Mouse (Mus musculus) forebrain, postnatal 0 days (tissue): ENCODE results near the gene Slc25a48. TPM values are rescaled to one million over a fixed set of nuclear protein-coding genes. Genes with fewer than 3 reads are reported as not detected.

Experiments used
- ATAC-seq: fragments of 200-750 bp; cut with Nextera tagmentation; 2 replicates; pipeline ENCODE4 v1.8.0; 2017; ENCODE audit warnings: mild to moderate bottlenecking, moderate library complexity
- DNase-seq: peaks from one replicate; pipeline ENCODE4 v3.0.0-alpha.2; 2015
- H3K27ac ChIP-seq: fragments of 300-500 bp; sonication (generic); 2 replicates; pipeline ENCODE4 v1.5.1; 2014; ENCODE audit warnings: low read depth, mild to moderate bottlenecking, antibody characterized with exemption, low read length, moderate library complexity, mixed read lengths
- H3K27me3 ChIP-seq: fragments of 300-500 bp; sonication (generic); 2 replicates; pipeline ENCODE4 v1.6.1; 2014; ENCODE audit warnings: mild to moderate bottlenecking, low read length, mixed read lengths; ENCODE audit not compliant: insufficient read depth
- H3K36me3 ChIP-seq: fragments of 300-500 bp; sonication (generic); 2 replicates; pipeline ENCODE4 v1.6.1; 2014; ENCODE audit warnings: mild to moderate bottlenecking, moderate library complexity; ENCODE audit not compliant: insufficient read depth
- H3K4me1 ChIP-seq: fragments of 300-500 bp; sonication (generic); 2 replicates; pipeline ENCODE4 v1.6.1; 2014; ENCODE audit warnings: antibody characterized with exemption; ENCODE audit not compliant: insufficient read depth
- H3K4me2 ChIP-seq: fragments of 300-500 bp; sonication (generic); 2 replicates; pipeline ENCODE4 v1.6.1; 2014; ENCODE audit warnings: low read depth, mild to moderate bottlenecking, moderate library complexity
- H3K4me3 ChIP-seq: fragments of 300-500 bp; sonication (generic); 2 replicates; pipeline ENCODE4 v1.5.1; 2014; ENCODE audit warnings: low read depth, low read length, mixed read lengths
- H3K9ac ChIP-seq: fragments of 300-500 bp; sonication (generic); 2 replicates; pipeline ENCODE4 v1.6.1; 2014; ENCODE audit warnings: mild to moderate bottlenecking
- H3K9me3 ChIP-seq: fragments of 300-500 bp; sonication (generic); 2 replicates; pipeline ENCODE4 v1.6.1; 2016; ENCODE audit warnings: low read length
- CTCF ChIP-seq: sonication (generic); IDR thresholded peaks from 2 replicates; pipeline ENCODE4 v1.5.1; 2016; ENCODE audit warnings: antibody characterized with exemption, control low read depth, low read depth
- WGBS: fragments of 180-500 bp; shearing (Covaris S2); extraction: QIAGEN DNeasy Blood & Tissue Kit; methylation state at CpG from one replicate; pipeline ENCODE4 v1.1.7; 2014; 5-methylcytosine and 5-hydroxymethylcytosine counted together
- polyA plus RNA-seq: library from polyadenylated mRNA; unstranded; fragments of >200 nt; fragmentation: Nextera tagmentation; extraction: Ambion mirVana; gene quantifications from 2 replicates; pipeline ENCODE4 v1.2.1, GENCODE M21; 2015
- total RNA-seq: library from RNA; depleted of rRNA; stranded (reverse); fragments of >200 nt; gene quantifications from 2 replicates; pipeline ENCODE4 v1.2.3, GENCODE M21; 2014

Slc25a48 gene
- total and polyA plus RNA-seq, 2 experiments from 2014 or later = 0.06 TPM; not detected in 1

DNA sequence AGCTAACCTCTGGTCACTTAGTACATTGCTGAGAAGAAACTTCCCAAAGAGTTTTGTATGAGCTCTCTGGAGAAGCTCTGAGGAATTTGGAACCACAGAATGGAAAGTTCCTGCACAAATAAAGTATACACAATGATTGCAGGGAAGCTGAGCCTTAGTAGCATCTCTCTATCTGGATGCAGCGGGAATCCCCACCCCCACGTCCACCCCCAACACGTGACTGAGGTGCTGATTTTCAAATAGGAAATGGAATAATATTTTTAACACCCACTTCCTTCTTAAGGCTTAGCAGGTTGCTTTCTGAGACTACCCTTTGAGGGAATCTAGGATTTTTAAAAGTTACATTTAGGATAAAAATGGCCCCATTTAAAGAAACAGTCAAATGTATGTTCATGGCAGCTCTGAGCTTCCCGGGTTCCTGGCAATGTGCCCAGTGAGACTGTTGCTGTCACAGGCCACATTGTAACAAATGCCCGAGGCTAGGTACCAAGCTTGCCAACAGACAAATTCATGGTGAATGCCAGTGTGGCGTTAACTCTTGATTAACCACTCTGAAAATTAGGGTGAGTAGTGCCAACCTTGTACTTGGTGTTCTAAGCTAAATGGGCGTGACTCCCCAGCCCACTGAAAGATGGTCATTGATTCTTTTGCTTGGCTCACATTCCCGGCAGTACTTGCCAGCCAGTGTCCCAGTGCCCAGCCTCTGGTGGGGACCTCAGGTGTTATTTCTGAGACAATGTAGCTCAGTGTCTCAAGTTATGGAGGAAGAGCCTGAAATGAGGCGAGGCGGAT, 11.3 kb downstream of the Slc25a48 start:
- Histone ChIP-seq H3K4me2 (no peak overlapping the region), H3K36me3 (no peaks in the 10 kb centered on the region), H3K4me3 (no peak overlapping the region), H3K9me3 (no peaks in the 10 kb centered on the region), H3K4me1 (no peaks in the 10 kb centered on the region), H3K27me3 (no peaks in the 10 kb centered on the region), H3K9ac (no peak overlapping the region), H3K27ac (no peak overlapping the region)
- peak; percentile 83 for DNase-seq
- no peak for TF ChIP-seq CTCF
- WGBS = 37% methylated on average over 10 of the region's 10 CpGs
- peak; percentile 60 for ATAC-seq

DNA sequence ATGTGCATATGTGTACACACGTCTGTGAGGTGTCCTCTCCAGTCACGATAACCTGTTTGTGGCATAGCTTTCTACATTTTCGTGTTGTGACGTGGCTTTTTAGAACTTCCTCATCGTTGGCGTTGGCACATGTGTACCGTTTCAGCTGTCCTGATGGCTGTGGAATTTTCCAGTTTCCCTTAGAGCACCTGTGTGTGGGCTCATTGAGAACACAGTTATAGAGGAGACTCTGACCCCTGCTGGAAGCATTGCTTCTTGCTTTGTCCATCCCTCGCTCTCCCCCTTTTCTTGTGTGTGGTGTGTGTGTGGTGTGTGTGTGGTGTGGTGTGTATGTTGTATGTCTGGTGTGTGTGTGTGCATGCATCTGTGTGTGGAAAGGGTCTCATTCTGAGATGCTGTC, 11.9 kb downstream of the Slc25a48 start:
- H3K9me3 ChIP-seq = no peaks in the 10 kb centered on the region
- WGBS = 59% methylated on average over 8 of the region's 8 CpGs
- TF ChIP-seq CTCF = peak; percentile 46
- H3K27me3 ChIP-seq = no peaks in the 10 kb centered on the region
- H3K4me1 ChIP-seq = no peaks in the 10 kb centered on the region
- DNase-seq = no peak
- H3K27ac ChIP-seq = no peak overlapping the region
- H3K4me3 ChIP-seq = no peak overlapping the region
- no peaks in the 10 kb centered on the region for H3K36me3 ChIP-seq
- no peak overlapping the region for H3K4me2 ChIP-seq
- peak; percentile 25; the same call in 1 of the 2 replicates for ATAC-seq
- H3K9ac ChIP-seq = no peak overlapping the region

DNA sequence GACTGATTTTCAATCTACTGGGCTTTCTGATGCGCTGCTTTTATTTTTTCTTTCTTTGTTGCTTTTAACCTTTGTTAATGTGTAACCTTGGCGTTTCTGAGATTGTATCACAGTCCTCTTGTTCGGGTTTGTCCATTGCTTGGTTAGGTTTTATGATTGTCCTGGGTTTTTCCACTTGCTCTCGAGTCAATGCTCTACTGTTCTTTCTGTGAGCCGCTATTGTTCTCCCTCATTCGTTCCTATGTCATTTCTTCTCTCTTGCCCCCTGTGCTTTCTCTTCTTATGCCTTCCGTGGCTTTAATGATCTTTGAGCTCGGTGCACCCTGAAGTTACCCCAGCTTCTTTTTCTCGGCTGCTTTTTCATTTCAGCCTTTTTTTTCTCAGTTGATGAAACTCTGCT, 19.8 kb downstream of the Slc25a48 start:
- Histone ChIP-seq H3K4me2 (no peak overlapping the region), H3K27ac (no peak overlapping the region), H3K27me3 (no peaks in the 10 kb centered on the region), H3K4me1 (no peaks in the 10 kb centered on the region), H3K4me3 (no peak overlapping the region), H3K9me3 (no peaks in the 10 kb centered on the region), H3K9ac (no peak overlapping the region), H3K36me3 (no peaks in the 10 kb centered on the region)
- 41% methylated on average over 9 of the region's 9 CpGs for WGBS
- ATAC-seq (no peak), DNase-seq (no peak)
- TF ChIP-seq CTCF = no peak

DNA sequence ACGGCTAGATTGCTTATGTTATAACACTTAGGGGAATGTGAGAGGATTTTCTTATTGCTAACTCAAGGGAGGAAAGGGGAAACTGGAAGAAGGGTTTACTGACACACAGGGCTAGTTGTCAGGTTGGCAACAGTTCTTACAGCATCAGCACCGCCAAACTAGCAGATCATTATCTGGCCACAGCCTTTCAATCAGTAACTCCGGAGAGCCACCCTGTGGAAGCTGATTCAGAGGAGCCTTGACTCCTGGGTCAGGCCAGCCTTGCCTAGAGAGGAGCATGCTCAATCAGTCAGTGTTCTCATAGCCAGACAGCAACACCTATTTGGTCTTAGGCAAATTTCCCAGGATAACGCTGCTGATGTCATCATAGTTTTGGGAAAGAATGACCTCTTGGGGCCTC, 23.3 kb downstream of the Slc25a48 start:
- Histone ChIP-seq H3K4me3 (no peak overlapping the region), H3K9ac (no peak overlapping the region), H3K4me2 (no peak overlapping the region), H3K27ac (no peak overlapping the region), H3K9me3 (no peaks in the 10 kb centered on the region), H3K27me3 (no peaks in the 10 kb centered on the region), H3K36me3 (no peaks in the 10 kb centered on the region), H3K4me1 (no peaks in the 10 kb centered on the region)
- no peak for TF ChIP-seq CTCF
- 88% methylated on average over 4 of the region's 4 CpGs for WGBS
- DNase-seq (no peak), ATAC-seq (no peak)

DNA sequence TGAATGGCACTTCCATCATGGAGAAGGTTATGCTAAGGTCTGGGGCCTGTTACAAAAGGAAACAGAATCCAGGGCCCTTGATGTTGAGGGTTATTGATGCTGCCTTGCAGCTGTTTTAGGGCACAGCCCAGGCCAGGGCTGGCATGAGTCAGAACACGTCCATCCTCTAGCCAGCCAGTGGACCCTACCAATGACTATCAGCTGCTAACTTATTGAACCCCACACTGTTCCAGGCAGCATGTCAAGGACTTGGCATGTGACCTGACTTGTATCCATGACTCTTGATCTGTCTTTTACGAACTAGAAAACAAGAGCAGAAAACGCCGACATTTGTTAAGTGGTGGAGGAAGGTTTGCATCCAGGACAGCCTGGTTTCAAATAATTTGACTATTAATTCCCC, 24.6 kb downstream of the Slc25a48 start:
- Histone ChIP-seq H3K27me3 (no peaks in the 10 kb centered on the region), H3K4me2 (no peak overlapping the region), H3K36me3 (no peaks in the 10 kb centered on the region), H3K27ac (no peak overlapping the region), H3K4me3 (no peak overlapping the region), H3K4me1 (no peaks in the 10 kb centered on the region), H3K9ac (no peak overlapping the region), H3K9me3 (no peaks in the 10 kb centered on the region)
- ATAC-seq (no peak), DNase-seq (no peak)
- WGBS = 77% methylated on average over 4 of the region's 4 CpGs
- no peak for TF ChIP-seq CTCF

DNA sequence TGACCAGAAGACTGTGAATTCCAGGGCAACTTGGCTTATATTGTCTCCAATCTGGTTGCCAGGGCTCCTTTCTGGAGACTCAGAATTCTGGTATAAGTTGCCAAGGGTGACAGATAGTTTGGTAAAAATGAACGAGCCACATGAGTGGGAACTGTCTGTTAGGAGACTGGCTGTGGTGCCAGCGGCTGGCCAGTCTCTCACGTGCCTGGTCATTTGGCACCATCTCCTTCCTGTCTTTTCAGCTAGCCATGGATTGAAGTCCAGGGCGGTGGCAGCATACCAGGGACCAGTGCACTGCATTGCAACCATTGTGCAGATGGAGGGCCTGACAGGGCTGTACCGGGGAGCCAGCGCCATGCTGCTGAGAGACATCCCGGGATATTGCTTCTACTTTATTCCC, 25.1 kb downstream of the Slc25a48 start:
- Histone ChIP-seq H3K9me3 (no peaks in the 10 kb centered on the region), H3K9ac (no peak overlapping the region), H3K4me3 (no peak overlapping the region), H3K27me3 (no peaks in the 10 kb centered on the region), H3K27ac (no peak overlapping the region), H3K36me3 (no peaks in the 10 kb centered on the region), H3K4me1 (no peaks in the 10 kb centered on the region), H3K4me2 (no peak overlapping the region)
- TF ChIP-seq CTCF = no peak
- ATAC-seq (peak; percentile 56), DNase-seq (no peak)
- WGBS = 72% methylated on average over 7 of the region's 7 CpGs

DNA sequence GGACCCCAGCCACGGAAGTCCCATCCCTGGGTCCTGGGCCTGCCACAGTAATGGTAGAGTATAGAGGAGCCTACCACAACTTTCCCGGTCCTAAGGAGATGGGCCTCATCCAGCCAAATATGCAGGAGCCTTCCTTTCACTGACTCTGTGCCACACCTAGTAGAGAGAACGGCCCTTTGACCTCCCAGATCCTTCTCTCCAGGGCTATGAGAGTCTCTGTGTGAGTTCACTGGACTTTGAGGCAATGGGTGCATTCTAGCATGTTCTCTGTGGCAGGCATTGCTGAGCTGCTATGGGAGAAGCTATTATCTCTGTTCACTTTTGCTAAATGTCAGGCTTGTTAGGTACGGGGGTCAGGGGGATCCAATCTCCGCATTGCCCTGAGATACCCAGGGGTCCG, 25.6 kb downstream of the Slc25a48 start:
- Histone ChIP-seq H3K27me3 (no peaks in the 10 kb centered on the region), H3K4me2 (no peak overlapping the region), H3K27ac (no peak overlapping the region), H3K4me1 (no peaks in the 10 kb centered on the region), H3K9ac (no peak overlapping the region), H3K9me3 (no peaks in the 10 kb centered on the region), H3K36me3 (no peaks in the 10 kb centered on the region), H3K4me3 (no peak overlapping the region)
- DNase-seq (no peak), ATAC-seq (no peak)
- no peak for TF ChIP-seq CTCF
- WGBS = 74% methylated on average over 6 of the region's 6 CpGs
